Mouse (Mus musculus): Measurements from ENCODE around the gene Sclt1.

Sclt1 gene

GRCm38 (mm10) chr3:41585548-41585947, 156.8 kb downstream of the Sclt1 start:
- DNase-seq: no peak

- no peak for DNase-seq
Observed at GRCm38 (mm10) chr3:41583621-41584020, 158.7 kb downstream of the Sclt1 start.

GRCm38 (mm10) chr3:41583092-41583491, 159.2 kb downstream of the Sclt1 start:
- no peak for DNase-seq

GRCm38 (mm10) chr3:41582256-41582655, 160.1 kb downstream of the Sclt1 start:
- DNase-seq: no peak

GRCm38 (mm10) chr3:41581436-41581835, 160.9 kb downstream of the Sclt1 start:
- no peak for DNase-seq

- DNase-seq: no peak
Observed at GRCm38 (mm10) chr3:41580401-41581323, 161.7 kb downstream of the Sclt1 start.

GRCm38 (mm10) chr3:41579873-41580272, 162.4 kb downstream of the Sclt1 start:
- DNase-seq: no peak

- no peak for DNase-seq
Observed at GRCm38 (mm10) chr3:41577240-41577639, 165.1 kb downstream of the Sclt1 start.

Data from embryo, embryonic 11 days (tissue).